Mouse (Mus musculus): ENCODE results near the gene Tspan10. TPM values are rescaled to one million over a fixed set of nuclear protein-coding genes. Genes with fewer than 3 reads are reported as not detected.

The Tspan10 gene
- polyA plus RNA-seq, 1 experiment from 2014 or later = not detected

DNA sequence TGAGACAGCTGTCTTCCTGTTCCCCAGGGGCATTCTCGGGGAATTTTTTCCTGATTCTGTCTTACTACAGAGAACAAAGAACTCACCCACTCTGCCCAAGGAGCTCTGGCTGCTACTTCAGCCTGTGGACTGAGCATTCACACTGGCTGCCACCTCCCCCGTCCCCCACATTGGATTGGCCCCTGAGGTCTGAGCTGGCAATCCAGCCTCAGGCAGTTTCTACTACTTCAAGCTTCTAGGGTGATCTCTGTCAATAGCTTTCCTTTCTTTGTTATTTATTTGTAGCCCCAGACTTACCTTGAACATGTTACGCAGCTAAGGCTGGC lies 50.4 kb downstream of the Tspan10 start:
- no peaks in the 10 kb centered on the region for H3K9me3 ChIP-seq (ENCODE audit: control insufficient read depth, low read length)
- DNase-seq = no peak
- H3K4me3 ChIP-seq (replicated peaks; ENCODE audit: low read depth, low read length) = peak overlapping the region; percentile 87
- peaks cover 44% of the 10 kb centered on the region for H3K36me3 ChIP-seq (ENCODE audit: control insufficient read depth, insufficient read depth, low read length)
- peaks cover 17% of the 10 kb centered on the region for H3K4me1 ChIP-seq (ENCODE audit: control insufficient read depth, insufficient read depth, low read length)
- H3K27ac ChIP-seq (replicated peaks; ENCODE audit: low read depth, low read length) = peak overlapping the region; percentile 57
- no peaks in the 10 kb centered on the region for H3K27me3 ChIP-seq (ENCODE audit: control insufficient read depth, insufficient read depth, low read length)
- peak overlapping the region; percentile 75; the same call in 1 of the 2 replicates for H3K9ac ChIP-seq (replicated peaks; ENCODE audit: low read length)
- no peak for ATAC-seq (ENCODE audit: low FRiP score, low TSS enrichment)
- peak overlapping the region; percentile 97 for H3K4me2 ChIP-seq (ENCODE audit: low read length)
- 24% methylated on average over 3 of the region's 3 CpGs for WGBS

DNA sequence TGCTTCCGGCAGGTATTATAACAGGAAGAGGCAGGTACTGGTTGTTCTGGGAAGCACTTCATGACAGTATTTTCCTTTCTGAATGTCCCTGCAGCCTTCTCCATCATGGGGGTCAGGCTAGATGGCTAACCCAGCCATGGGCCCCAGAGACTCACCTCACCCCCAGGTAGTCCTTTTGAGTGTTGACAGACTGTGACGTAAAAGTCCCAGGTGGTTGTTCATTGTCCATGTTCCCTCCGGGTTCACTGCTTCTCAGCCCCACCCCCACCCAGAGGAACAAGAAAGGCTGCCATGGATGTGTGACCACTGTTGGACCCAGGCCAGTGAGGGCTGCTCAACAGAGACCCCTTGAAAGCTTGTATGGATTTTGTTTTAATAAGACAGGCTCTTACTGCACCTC lies 50.9 kb downstream of the Tspan10 start:
- Histone ChIP-seq H3K27ac (replicated peaks; ENCODE audit: low read depth, low read length) (peak overlapping the region; percentile 57; the same call in 1 of the 2 replicates), H3K4me1 (ENCODE audit: control insufficient read depth, insufficient read depth, low read length) (peaks cover 17% of the 10 kb centered on the region), H3K9me3 (ENCODE audit: control insufficient read depth, low read length) (no peaks in the 10 kb centered on the region), H3K9ac (replicated peaks; ENCODE audit: low read length) (peak overlapping the region; percentile 75; the same call in 1 of the 2 replicates), H3K4me3 (replicated peaks; ENCODE audit: low read depth, low read length) (peak overlapping the region; percentile 87), H3K36me3 (ENCODE audit: control insufficient read depth, insufficient read depth, low read length) (peaks cover 43% of the 10 kb centered on the region), H3K27me3 (ENCODE audit: control insufficient read depth, insufficient read depth, low read length) (no peaks in the 10 kb centered on the region), H3K4me2 (ENCODE audit: low read length) (peak overlapping the region; percentile 97)
- no peak for ATAC-seq (ENCODE audit: low FRiP score, low TSS enrichment)
- DNase-seq = no peak
- WGBS = 61% methylated on average over 3 of the region's 3 CpGs

DNA sequence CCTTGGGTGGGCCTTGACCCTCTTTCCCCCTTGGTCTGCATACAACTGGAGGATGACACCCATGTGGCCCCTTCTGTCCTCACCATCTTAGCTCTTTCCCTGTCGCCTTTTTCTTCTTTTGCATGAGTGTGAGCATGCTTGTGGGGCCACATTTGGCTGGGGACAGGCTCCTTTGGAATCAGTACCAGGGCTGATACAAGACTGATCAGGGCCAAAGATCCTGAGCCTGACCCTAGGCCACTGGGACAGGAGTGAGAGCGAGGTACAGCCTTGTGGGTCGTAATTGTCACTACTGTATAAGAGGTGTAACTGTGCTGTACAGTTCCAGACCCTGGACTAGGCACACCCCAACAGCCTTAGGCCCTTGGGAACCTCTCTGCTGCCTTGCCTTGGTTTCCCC lies 51.5 kb downstream of the Tspan10 start:
- Histone ChIP-seq H3K4me2 (ENCODE audit: low read length) (peak overlapping the region; percentile 21; the same call in 1 of the 2 replicates), H3K27ac (replicated peaks; ENCODE audit: low read depth, low read length) (no peak overlapping the region), H3K9ac (replicated peaks; ENCODE audit: low read length) (no peak overlapping the region), H3K36me3 (ENCODE audit: control insufficient read depth, insufficient read depth, low read length) (peaks cover 42% of the 10 kb centered on the region), H3K9me3 (ENCODE audit: control insufficient read depth, low read length) (no peaks in the 10 kb centered on the region), H3K4me1 (ENCODE audit: control insufficient read depth, insufficient read depth, low read length) (peaks cover 17% of the 10 kb centered on the region), H3K27me3 (ENCODE audit: control insufficient read depth, insufficient read depth, low read length) (no peaks in the 10 kb centered on the region), H3K4me3 (replicated peaks; ENCODE audit: low read depth, low read length) (no peak overlapping the region)
- no peak for ATAC-seq (ENCODE audit: low FRiP score, low TSS enrichment)
- DNase-seq = no peak
- WGBS = 85% methylated on average over 3 of the region's 3 CpGs

Other genes with a start within 250 kb of the Tspan10 start
- gene Bahcc1, start 209.7 kb upstream of the Tspan10 start, polyA plus RNA-seq (2014; fragmentation: Nextera tagmentation; extraction: Ambion mirVana) = 20.0 and 25.9 TPM in 2 replicates
- gene Actg1, start 94.1 kb upstream of the Tspan10 start, polyA plus RNA-seq (2014; fragmentation: Nextera tagmentation; extraction: Ambion mirVana) = 4,502 and 4,930 TPM in 2 replicates
- 1.7 and 2.5 TPM in 2 replicates for gene Fscn2, start 81.1 kb upstream of the Tspan10 start, polyA plus RNA-seq (2014; fragmentation: Nextera tagmentation; extraction: Ambion mirVana)
- 95.9 and 114 TPM in 2 replicates for gene Faap100, start 63.9 kb upstream of the Tspan10 start, polyA plus RNA-seq (2014; fragmentation: Nextera tagmentation; extraction: Ambion mirVana)
- 32.2 and 41.3 TPM in 2 replicates for gene Nploc4, start 4.9 kb upstream of the Tspan10 start, polyA plus RNA-seq (2014; fragmentation: Nextera tagmentation; extraction: Ambion mirVana)
- gene Pde6g, start 10.9 kb downstream of the Tspan10 start, polyA plus RNA-seq (2014; fragmentation: Nextera tagmentation; extraction: Ambion mirVana) = 0.32 TPM in 1 of 2 replicates, not detected in the other
- gene Oxld1, start 15.4 kb downstream of the Tspan10 start, polyA plus RNA-seq (2014; fragmentation: Nextera tagmentation; extraction: Ambion mirVana) = 11.2 and 12.5 TPM in 2 replicates
- 17.8 and 19.9 TPM in 2 replicates for gene Ccdc137, start 15.5 kb downstream of the Tspan10 start, polyA plus RNA-seq (2014; fragmentation: Nextera tagmentation; extraction: Ambion mirVana)
- 48.8 and 56.9 TPM in 2 replicates for gene Arl16, start 25.0 kb downstream of the Tspan10 start, polyA plus RNA-seq (2014; fragmentation: Nextera tagmentation; extraction: Ambion mirVana)
- 113 and 151 TPM in 2 replicates for gene Mrpl12, start 42.0 kb downstream of the Tspan10 start, polyA plus RNA-seq (2014; fragmentation: Nextera tagmentation; extraction: Ambion mirVana)
- gene Slc25a10, start 49.2 kb downstream of the Tspan10 start, polyA plus RNA-seq (2014; fragmentation: Nextera tagmentation; extraction: Ambion mirVana) = 23.6 and 28.4 TPM in 2 replicates
- 0.18 and 0.21 TPM in 2 replicates for gene Gcgr, start 88.1 kb downstream of the Tspan10 start, polyA plus RNA-seq (2014; fragmentation: Nextera tagmentation; extraction: Ambion mirVana)
- gene Mcrip1, start 107.1 kb downstream of the Tspan10 start, polyA plus RNA-seq (2014; fragmentation: Nextera tagmentation; extraction: Ambion mirVana) = 268 and 318 TPM in 2 replicates
- not detected in 2 replicates for gene Ppp1r27, start 108.5 kb downstream of the Tspan10 start, polyA plus RNA-seq (2014; fragmentation: Nextera tagmentation; extraction: Ambion mirVana)
- 241 and 300 TPM in 2 replicates for gene P4hb, start 130.6 kb downstream of the Tspan10 start, polyA plus RNA-seq (2014; fragmentation: Nextera tagmentation; extraction: Ambion mirVana)
- 353 and 438 TPM in 2 replicates for gene Arhgdia, start 139.0 kb downstream of the Tspan10 start, polyA plus RNA-seq (2014; fragmentation: Nextera tagmentation; extraction: Ambion mirVana)
- gene Alyref, start 155.7 kb downstream of the Tspan10 start, polyA plus RNA-seq (2014; fragmentation: Nextera tagmentation; extraction: Ambion mirVana) = 277 and 282 TPM in 2 replicates
- gene Anapc11, start 155.8 kb downstream of the Tspan10 start, polyA plus RNA-seq (2014; fragmentation: Nextera tagmentation; extraction: Ambion mirVana) = 210 and 266 TPM in 2 replicates
- 0.77 and 0.82 TPM in 2 replicates for gene Npb, start 165.8 kb downstream of the Tspan10 start, polyA plus RNA-seq (2014; fragmentation: Nextera tagmentation; extraction: Ambion mirVana)
- 148 and 181 TPM in 2 replicates for gene Pcyt2, start 175.3 kb downstream of the Tspan10 start, polyA plus RNA-seq (2014; fragmentation: Nextera tagmentation; extraction: Ambion mirVana)
- 38.4 and 39.5 TPM in 2 replicates for gene Sirt7, start 182.6 kb downstream of the Tspan10 start, polyA plus RNA-seq (2014; fragmentation: Nextera tagmentation; extraction: Ambion mirVana)
- gene Mafg, start 191.0 kb downstream of the Tspan10 start, polyA plus RNA-seq (2014; fragmentation: Nextera tagmentation; extraction: Ambion mirVana) = 37.4 and 42.5 TPM in 2 replicates
- 17.0 and 18.5 TPM in 2 replicates for gene Pycr1, start 201.1 kb downstream of the Tspan10 start, polyA plus RNA-seq (2014; fragmentation: Nextera tagmentation; extraction: Ambion mirVana)
- gene Myadml2, start 205.5 kb downstream of the Tspan10 start, polyA plus RNA-seq (2014; fragmentation: Nextera tagmentation; extraction: Ambion mirVana) = 0.51 and 1.5 TPM in 2 replicates
- gene Notum, start 218.5 kb downstream of the Tspan10 start, polyA plus RNA-seq (2014; fragmentation: Nextera tagmentation; extraction: Ambion mirVana) = 0.59 and 1.3 TPM in 2 replicates
- gene Aspscr1, start 230.3 kb downstream of the Tspan10 start, polyA plus RNA-seq (2014; fragmentation: Nextera tagmentation; extraction: Ambion mirVana) = 136 and 141 TPM in 2 replicates